Mouse (Mus musculus) brain, embryonic 14.5 days (tissue): Measurements from ENCODE around the gene Cyp2b10. TPM values are rescaled to one million over a fixed set of nuclear protein-coding genes. Genes with fewer than 3 reads are reported as not detected.
A peak's percentile ranks its signal among the peaks of the same experiment; 100 is the strongest.
"Not testable (repeated sequence)": the region's sequence is repeated elsewhere in the genome, so short reads cannot be mapped to it uniquely, and the experiment has no call there.

ENCODE experiments used
- DNase-seq: peaks from one replicate; pipeline ENCODE4 v3.0.0-alpha.2; 2011; ENCODE audit warnings: low read depth
- CTCF ChIP-seq: fragments of 200-500 bp; IDR thresholded peaks from 2 replicates; pipeline ENCODE4 v1.5.1; 2012; ENCODE audit warnings: inconsistent platforms, mild to moderate bottlenecking, moderate library complexity, borderline replicate concordance; ENCODE audit not compliant: insufficient read depth, insufficient read length; ENCODE audit errors: extremely low read depth
- POLR2A ChIP-seq: fragments of 200-500 bp; IDR thresholded peaks from 2 replicates; pipeline ENCODE4 v1.6.1; 2012; ENCODE audit warnings: mild to moderate bottlenecking, inconsistent platforms, borderline replicate concordance; ENCODE audit not compliant: poor library complexity, insufficient read depth, insufficient read length, severe bottlenecking; ENCODE audit errors: extremely low read depth
- polyA plus RNA-seq: library from polyadenylated mRNA; depleted of rRNA; stranded (reverse); fragments of >200 nt; gene quantifications from 2 replicates; pipeline ENCODE4 v1.2.3, GENCODE M21; 2012; rRNA removed

The Cyp2b10 gene
- not detected in 2 replicates for polyA plus RNA-seq

DNA sequence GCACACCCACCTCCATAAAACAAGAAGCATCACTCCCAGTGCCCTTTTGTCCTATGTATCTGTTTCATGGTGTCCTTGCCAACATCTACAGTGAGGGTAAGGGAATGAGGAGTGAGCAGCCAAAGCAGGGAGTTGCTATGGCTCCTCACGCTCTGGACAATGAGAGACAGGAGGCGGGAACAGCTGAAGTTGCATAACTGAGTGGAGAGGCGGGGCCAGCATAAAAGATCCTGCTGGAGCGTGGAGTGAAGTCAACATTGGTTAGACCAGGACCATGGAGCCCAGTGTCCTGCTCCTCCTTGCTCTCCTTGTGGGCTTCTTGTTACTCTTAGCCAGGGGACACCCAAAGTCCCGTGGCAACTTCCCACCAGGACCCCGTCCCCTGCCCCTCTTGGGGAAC lies at the start of gene Cyp2b10:
Cyp2b10 (plus strand) TSS at position 210 of the 400 bp plus-strand sequence.
- TF ChIP-seq CTCF = no peak
- no peak for TF ChIP-seq POLR2A
- DNase-seq = no peak

DNA sequence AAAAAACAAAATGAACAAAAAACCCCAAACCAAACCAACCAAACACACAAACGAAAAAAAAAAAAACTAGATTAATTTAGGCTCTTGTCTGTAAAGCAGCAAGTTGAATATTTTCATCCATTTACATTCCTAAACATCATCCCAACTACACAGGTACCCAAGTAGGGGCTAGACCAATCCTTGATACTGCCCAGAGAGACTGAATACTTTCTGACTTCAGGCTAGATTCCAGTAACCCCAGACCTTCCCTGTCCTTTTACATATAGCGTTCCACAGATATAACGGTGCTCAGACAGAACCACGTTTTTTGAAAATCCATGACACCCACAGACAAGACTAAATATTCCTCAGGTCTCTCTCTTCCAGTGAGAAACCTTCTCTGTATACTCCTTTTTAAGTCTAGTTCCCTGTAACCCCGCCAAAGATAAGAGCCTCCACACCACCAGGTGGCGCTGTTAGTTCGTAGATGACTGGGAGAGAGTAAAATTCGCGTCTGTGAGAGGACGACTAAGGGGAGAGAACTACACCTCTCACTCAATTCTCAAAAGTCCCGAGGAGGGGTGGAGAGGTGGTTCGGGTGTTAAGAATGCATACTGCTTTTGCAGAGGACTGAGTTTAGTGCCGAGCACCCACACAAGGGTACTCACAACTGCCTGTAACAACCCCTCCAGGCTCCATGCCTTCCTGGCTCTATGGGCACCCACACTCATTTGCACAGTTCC lies 49.5 kb upstream of the Cyp2b10 start:
- TF ChIP-seq CTCF (peak; percentile 77; the same call in 1 of the 2 replicates), POLR2A (no peak)
- peak; percentile 91 for DNase-seq

DNA sequence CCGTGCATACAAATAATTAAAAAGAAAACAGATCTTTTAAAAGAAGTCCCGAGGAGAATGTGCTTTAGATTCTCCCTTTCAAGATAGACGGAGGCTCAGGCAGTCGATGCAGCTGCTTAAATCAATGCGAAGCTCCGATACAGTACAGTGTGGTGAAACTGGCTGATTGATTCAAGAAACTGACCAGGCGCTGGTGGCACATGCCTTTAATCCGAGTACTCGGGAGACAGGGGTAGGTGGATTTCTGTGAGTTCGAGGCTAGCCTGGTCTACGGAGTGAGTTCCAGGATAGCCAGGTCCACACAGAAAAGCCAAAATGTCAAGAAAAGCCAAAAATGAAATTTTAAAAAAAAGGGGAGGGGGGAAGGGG lies 49.0 kb upstream of the Cyp2b10 start:
- peak; percentile 48 for DNase-seq
- TF ChIP-seq POLR2A (no peak), CTCF (no peak)

DNA sequence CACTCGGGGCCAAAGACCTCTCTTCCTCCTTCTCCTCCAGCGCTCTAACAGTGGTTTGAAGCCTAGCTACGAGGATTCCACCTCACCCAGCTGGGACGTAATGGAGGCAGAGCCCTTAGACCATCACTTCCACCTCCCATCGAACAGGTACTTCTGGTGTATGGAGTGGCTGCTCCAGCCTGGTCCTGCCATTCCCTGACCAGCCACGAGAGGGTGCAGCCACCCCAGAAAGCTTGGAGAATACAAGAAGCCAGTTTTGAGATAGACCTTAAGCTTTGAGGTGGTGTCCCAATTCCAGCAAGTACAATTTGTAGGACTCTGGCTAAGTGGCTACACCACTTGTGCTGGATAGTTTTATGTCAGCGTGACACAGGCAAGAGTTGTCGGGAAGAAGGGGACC lies 42.3 kb upstream of the Cyp2b10 start:
- peak; percentile 33 for DNase-seq
- peak; percentile 71 for TF ChIP-seq CTCF
- TF ChIP-seq POLR2A = no peak

DNA sequence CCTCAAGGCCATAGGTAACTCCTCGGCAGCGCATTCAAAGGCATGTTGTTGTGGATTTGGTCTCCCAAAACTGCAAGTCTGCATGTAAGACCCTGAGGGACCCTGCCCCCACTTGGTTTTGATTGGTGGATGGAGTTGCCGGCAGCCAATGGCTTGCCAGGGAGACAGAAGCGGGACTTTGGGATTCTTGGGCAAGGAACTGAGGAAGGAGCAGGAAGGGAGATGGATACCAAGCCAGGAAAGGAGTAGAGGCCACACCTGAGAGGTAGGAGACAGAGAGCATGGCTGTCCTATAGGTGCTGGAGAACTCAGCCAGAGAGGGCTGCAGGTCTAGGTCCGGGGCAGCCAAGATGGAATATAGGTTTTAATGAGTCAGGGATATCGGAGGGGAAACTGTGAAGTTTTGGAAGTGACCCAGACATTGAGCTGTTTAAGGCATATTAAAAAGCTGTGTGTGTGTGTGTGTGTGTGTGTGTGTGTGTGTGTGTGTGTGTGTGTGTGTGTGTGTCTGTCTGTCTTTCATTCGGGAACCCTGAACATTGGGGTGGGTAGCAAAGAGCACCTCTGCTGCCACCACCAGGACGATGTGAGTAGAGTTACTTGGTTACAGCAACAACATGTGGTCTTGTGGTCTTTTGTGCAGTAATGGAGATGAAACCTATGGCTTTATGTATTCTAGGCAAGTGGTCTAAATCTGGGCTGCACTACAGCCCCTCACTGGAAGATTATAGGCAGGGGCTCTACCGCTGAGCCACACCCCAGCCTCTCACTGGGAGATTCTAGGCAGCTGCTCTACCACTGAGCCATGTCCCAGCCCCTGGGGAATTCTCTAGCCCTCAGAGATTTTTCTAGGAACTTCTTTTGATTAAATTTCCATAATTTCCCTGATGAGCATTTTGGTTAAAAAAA lies 37.2 kb upstream of the Cyp2b10 start:
- TF ChIP-seq POLR2A (no peak), CTCF (peak; percentile 29; the same call in 1 of the 2 replicates)
- peak; percentile 49 for DNase-seq

DNA sequence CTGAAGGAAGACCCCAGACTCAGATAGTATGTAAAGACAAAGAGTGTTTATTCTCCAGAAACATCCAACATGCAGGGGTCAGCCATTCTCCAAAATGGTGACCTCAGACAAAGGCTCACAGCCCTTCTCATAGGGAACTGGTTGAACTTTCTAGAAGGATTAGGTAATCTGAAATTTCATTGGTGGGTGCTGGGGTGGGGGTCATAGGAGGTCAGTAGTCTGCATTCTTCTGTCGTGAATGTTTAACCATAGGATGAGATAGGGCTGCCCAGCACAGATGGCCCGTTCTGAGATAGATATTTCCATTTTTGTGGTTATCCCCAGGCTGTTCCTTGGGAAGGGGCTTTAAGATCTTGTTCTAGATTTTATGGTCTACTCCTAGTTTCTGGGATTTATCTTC lies 35.1 kb upstream of the Cyp2b10 start:
- TF ChIP-seq POLR2A (no peak), CTCF (no peak)
- DNase-seq = no peak

DNA sequence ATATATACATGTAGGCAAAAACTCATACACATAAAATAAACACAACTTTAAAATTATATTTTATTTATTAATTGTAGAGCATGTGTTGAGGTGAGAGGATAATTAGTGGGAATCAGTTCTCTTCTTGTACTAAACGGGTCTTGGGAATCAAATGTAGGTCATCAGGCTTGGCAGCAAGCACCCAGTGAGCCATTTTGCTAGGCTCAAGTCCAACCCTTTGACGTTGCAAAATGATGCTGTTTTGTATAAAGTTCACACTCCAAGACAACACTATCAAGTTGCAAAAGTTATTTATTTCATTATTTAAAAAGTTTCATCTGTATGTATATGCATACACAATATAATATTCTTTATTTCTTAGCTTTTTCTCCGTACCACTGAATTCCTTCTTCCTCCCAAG lies 33.7 kb upstream of the Cyp2b10 start:
- DNase-seq = no peak
- TF ChIP-seq POLR2A = no peak
- TF ChIP-seq CTCF = no peak

DNA sequence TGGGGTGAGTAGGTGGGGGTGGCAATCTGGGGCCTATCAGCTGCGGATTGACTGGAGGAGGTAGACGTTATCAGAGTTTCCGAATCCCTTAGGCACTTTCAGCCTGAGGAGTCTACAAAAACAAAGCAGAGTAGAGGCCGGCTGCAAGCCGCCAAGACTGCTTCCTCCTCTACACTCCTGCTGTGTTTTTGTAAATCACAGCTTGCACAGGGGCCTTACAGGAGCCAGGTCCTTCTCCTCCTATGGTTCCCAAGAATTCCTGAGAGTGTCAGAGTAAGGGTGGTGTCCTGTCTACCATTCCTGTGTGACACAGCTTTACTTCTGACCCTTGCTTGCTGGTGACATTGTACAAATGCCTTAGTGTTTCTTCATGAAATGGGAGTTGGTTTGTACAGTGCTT lies 32.6 kb upstream of the Cyp2b10 start:
- no peak for TF ChIP-seq POLR2A
- no peak for TF ChIP-seq CTCF
- DNase-seq = no peak

DNA sequence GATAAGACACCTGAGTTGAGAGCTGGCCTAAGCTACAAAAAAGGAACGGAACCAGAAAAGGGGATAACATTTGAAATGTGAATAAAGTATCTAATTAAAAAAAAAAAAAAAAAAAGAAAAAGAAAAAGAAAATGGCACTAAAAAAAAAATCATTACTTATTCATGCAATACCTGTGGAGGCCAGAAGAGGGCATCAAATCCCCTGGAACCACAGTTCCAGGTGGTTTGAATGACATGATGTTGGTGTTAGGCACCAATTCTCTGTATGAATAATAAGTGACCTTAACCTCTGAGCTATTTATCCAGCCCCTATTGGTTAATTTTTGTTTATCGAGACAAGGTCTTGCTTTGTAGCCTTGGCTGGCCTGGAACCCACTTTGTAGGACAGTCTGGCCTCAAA lies 27.6 kb upstream of the Cyp2b10 start:
- TF ChIP-seq POLR2A (no peak), CTCF (peak; percentile 28; the same call in 1 of the 2 replicates)
- no peak for DNase-seq

DNA sequence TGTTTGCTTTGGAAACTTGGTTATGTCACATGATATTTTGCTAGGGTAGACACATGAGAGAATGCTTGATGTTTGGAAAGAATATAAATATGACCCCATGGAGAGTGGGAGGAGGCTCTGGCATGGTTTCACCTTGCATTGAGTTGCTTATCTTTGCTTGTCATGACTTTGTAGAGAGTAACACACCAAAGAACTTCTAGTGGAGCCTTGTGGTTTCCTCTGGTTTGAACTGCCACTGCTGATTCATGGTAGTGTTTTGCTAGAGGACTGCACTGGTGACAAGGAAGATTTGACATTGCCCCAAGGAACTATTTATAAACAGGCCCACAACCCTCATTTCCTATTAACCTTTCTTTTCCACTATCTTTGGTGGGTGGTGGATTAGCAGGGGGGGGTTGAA lies 24.8 kb upstream of the Cyp2b10 start:
- no peak for TF ChIP-seq CTCF
- no peak for TF ChIP-seq POLR2A

DNA sequence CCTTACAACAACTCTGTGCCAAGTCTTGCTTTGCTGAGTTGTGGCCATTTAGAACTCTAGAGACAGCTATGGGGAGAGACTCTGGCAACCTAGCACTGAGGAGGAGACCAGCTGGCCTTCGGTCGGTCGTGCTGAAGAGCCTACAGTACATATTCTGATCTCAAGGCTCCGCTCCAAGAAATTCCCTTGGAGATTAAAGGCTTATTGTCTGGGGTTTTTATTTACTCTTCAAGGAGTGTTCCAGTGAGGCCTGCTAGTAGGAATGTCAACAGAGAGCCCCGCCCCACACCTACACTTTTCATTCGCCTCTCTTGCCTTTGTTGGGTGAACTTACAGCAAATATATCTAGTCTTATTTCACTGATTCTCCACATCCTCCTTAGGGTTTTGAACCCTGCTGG lies 18.7 kb upstream of the Cyp2b10 start:
- no peak for TF ChIP-seq CTCF
- TF ChIP-seq POLR2A = no peak
- DNase-seq = no peak

More for the DNA sequence above, 24.8 kb upstream of the Cyp2b10 start:
- DNase-seq = no peak

DNA sequence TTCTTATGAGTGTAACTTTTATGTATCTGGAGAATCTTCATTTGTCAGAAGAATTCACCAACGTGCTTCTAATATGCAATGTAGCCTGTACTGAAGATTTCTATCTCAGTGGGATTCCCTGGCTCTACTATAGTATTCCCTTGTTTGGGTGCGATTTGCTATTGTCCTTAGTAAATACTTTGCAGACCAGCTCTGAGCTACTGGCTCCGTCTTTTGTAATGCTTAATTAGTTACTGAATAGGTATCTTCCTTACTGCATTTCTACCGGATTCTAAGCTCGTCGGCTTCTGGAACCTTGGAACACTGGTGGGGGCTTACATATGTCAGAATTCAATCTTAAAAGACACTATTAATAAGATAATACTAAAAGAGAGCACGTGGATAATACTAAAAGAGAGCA lies 16.7 kb upstream of the Cyp2b10 start:
- DNase-seq = not testable (repeated sequence)
